Mouse (Mus musculus): ENCODE measurements around the gene Pnrc1.

GRCm38 (mm10) chr4:33273437-33273836 lies 16.5 kb downstream of the Pnrc1 start:
- TF ChIP-seq EP300 (IDR thresholded peaks at IDR 0.05; ENCODE audit: low read depth in 1 of 2, low read length in 2 of 2) (no peak), UBTF (IDR thresholded peaks at IDR 0.05; ENCODE audit: borderline replicate concordance, insufficient read depth, low read depth, low read length) (no peak), CTCF (IDR thresholded peaks at IDR 0.05 in 2 of 3, conservative IDR thresholded peaks at IDR 0.05 in 1 of 3; ENCODE audit: control insufficient read depth in 1 of 3, insufficient read depth in 1 of 3, low read depth in 2 of 3, low read length in 3 of 3, poor library complexity in 1 of 3, severe bottlenecking in 1 of 3) (no peak), ZKSCAN1 (IDR thresholded peaks at IDR 0.05; ENCODE audit: low read depth, low read length) (no peak)

Measured in MEL (cell line).